Mouse (Mus musculus) ovary, postnatal 36 days (tissue): Measurements from ENCODE around the gene Olfr1354.
"Not testable (repeated sequence)": the region's sequence is repeated elsewhere in the genome, so short reads cannot be mapped to it uniquely, and the experiment has no call there.

Experiments used
- DNase-seq: peaks from one replicate; pipeline ENCODE4 v3.0.0; 2022; ENCODE audit warnings: low spot score, mixed read lengths

Olfr1354 gene

DNA sequence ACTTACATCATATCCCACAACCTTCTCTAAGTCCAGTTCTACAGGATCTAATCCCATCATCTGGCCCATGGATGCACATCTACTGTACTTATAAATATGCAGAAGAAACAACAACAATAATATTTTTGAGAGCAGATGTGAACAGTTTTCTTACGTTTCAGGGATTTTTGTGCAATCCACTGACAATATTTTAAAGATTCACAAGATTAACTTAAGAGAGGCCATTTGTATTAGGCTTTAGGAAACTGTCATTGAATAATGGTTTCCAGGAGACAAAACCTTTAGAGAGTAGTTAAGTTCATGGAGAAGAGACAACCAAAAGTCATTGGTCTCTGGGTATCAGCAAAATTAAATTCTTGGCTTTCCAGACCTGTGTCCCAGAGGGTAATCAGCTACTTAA is at the start of gene Olfr1354:
Gene Olfr1354, plus strand, starts transcription at position 301 of the 400 bp plus-strand sequence.
- not testable (repeated sequence) for DNase-seq

DNA sequence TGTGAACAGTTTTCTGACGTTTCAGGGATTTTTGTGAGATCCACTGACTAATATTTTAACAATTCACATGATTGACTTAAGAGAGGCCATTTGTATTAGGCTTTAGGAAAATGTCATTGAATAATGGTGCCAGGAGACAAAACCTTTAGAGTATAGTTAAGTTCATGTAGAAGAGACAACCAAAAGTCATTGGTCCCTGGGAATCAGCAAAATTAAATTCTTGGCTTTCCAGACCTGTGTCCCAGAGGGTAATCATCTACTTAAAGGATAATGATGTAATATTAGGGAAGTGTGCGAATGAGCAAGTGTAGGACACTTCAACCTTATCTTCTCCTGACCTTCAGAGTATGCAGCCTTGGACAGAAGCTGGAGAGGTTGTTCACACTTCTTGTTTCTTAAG is 37.7 kb upstream of the Olfr1354 start, which contains the start of gene Olfr1355:
Gene Olfr1355, plus strand, starts transcription at position 301 of the 400 bp plus-strand sequence.
- DNase-seq: no peak

DNA sequence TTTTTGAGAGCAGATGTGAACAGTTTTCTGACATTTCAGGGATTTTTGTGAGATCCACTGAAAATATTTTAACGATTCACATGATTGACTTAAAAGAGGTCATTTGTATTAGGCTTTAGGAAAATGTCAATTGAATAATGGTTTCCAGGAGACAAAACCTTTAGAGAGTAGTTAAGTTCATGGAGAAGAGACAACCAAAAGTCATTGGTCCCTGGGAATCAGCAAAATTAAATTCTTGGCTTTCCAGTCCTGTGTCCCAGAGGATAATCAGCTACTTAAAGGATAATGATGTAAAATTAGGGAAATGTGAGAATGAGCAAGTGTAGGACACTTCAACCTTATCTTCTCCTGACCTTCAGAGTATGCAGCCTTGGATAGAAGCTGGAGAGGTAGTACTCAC is 37.4 kb downstream of the Olfr1354 start, which contains the start of gene Olfr8:
Gene Olfr8, plus strand, starts transcription at position 301 of the 400 bp plus-strand sequence.
- DNase-seq: not testable (repeated sequence)

DNA sequence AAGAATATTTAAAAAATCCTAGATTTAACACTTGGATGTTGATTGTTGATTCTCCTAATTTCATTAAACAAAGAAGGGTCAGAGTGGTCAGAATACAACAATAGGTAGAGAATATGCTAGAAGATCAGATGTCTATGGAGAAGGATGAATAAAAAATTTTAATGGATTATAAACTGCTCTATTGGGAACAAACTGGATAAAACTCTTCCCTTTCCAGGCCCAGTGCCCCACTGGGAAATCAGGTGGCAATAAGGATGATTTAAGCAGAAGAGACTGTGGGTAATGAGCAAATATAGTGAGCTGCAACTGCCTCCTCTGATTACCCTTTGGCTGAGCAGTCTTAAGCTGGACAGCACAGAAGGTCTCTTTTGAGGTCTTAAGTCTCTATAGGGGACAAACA is 50.0 kb downstream of the Olfr1354 start, which contains the start of gene Olfr1353:
Gene Olfr1353, plus strand, starts transcription at position 301 of the 400 bp plus-strand sequence.
- DNase-seq: not testable (repeated sequence)
